Mouse (Mus musculus) heart, postnatal 14 days (tissue): Measurements from ENCODE around the gene Slc25a16. TPM values are rescaled to one million over a fixed set of nuclear protein-coding genes. Genes with fewer than 3 reads are reported as not detected.
A peak's percentile ranks its signal among the peaks of the same experiment; 100 is the strongest.
"Not testable (repeated sequence)": the region's sequence is repeated elsewhere in the genome, so short reads cannot be mapped to it uniquely, and the experiment has no call there.

ENCODE experiments used
- DNase-seq, 2 experiments: peaks; one replicate each; pipeline ENCODE4 v3.0.0; 2021 to 2022
- intact Hi-C: fragments of 180-260 bp; cut with DNase I; formaldehyde crosslinking; loops from one replicate; pipeline ENCODE4 v1.15.1; 2025
- total RNA-seq, 2 experiments: library from RNA; stranded (reverse); gene quantifications; 2 replicates each; pipeline ENCODE4 v1.2.3; 2021

Gene Slc25a16
- total RNA-seq, 2 experiments from 2014 or later: 21.9 to 22.3 TPM

- intact Hi-C loops: no loop called here
- no peak for DNase-seq
Measured at GRCm38 (mm10) chr10:62900144-62900543, 20.3 kb upstream of the Slc25a16 start.

- intact Hi-C loops: no loop called here
- DNase-seq: no peak
Measured at GRCm38 (mm10) chr10:62901826-62902225, 18.6 kb upstream of the Slc25a16 start.

- intact Hi-C loops: no loop called here
- no peak for DNase-seq
Measured at GRCm38 (mm10) chr10:62902829-62903228, 17.6 kb upstream of the Slc25a16 start.

GRCm38 (mm10) chr10:62906336-62906735 lies 14.1 kb upstream of the Slc25a16 start:
- no peak for DNase-seq
- intact Hi-C loops: no loop called here

- intact Hi-C loops, DNase-seq: not testable (repeated sequence)
Measured at GRCm38 (mm10) chr10:62908896-62909295, 11.5 kb upstream of the Slc25a16 start, which contains the start of gene Tet1. TSS of gene Tet1 (minus strand) at chr10:62908996.

GRCm38 (mm10) chr10:62911120-62911519 lies 9.3 kb upstream of the Slc25a16 start:
- intact Hi-C loops: no loop called here
- DNase-seq: no peak

GRCm38 (mm10) chr10:62918985-62919384 lies 1.4 kb upstream of the Slc25a16 start:
- intact Hi-C loops: no loop called here
- DNase-seq: no peak

GRCm38 (mm10) chr10:62920766-62921156 lies 328 bp downstream of the Slc25a16 start:
- DNase-seq: no peak
- intact Hi-C loops: no loop called here

- DNase-seq: no peak
- intact Hi-C loops: no loop called here
Measured at GRCm38 (mm10) chr10:62924096-62924635, 3.7 kb downstream of the Slc25a16 start.

- intact Hi-C loops: no loop called here
- DNase-seq: no peak
Measured at GRCm38 (mm10) chr10:62932381-62932780, 11.9 kb downstream of the Slc25a16 start.

GRCm38 (mm10) chr10:62944975-62945580 lies 24.6 kb downstream of the Slc25a16 start:
- intact Hi-C loops: no loop called here
- no peak for DNase-seq

- intact Hi-C loops: no loop called here
Measured at GRCm38 (mm10) chr10:62946738-62947471, 26.5 kb downstream of the Slc25a16 start, which contains the start of gene Dna2. TSS of gene Dna2 (plus strand) at chr10:62947026.

GRCm38 (mm10) chr10:62948551-62948950 lies 28.1 kb downstream of the Slc25a16 start:
- intact Hi-C loops: no loop called here

More at GRCm38 (mm10) chr10:62946738-62947471, 26.5 kb downstream of the Slc25a16 start, which contains the start of gene Dna2:
- DNase-seq: peak; percentile 80 to 86

GRCm38 (mm10) chr10:62963956-62964355 lies 43.5 kb downstream of the Slc25a16 start:
- intact Hi-C loops: no loop called here
- DNase-seq: no peak

More at GRCm38 (mm10) chr10:62948551-62948950, 28.1 kb downstream of the Slc25a16 start:
- DNase-seq: no peak

GRCm38 (mm10) chr10:62965796-62966195 lies 45.4 kb downstream of the Slc25a16 start:
- DNase-seq: no peak
- intact Hi-C loops: no loop called here

- intact Hi-C loops: no loop called here
- DNase-seq: no peak
Measured at GRCm38 (mm10) chr10:62966291-62966690, 45.9 kb downstream of the Slc25a16 start.

GRCm38 (mm10) chr10:62971821-62972220 lies 51.4 kb downstream of the Slc25a16 start:
- intact Hi-C loops: no loop called here
- DNase-seq: no peak

GRCm38 (mm10) chr10:62979667-62980038 lies 59.2 kb downstream of the Slc25a16 start:
- no peak for DNase-seq
- intact Hi-C loops: loop anchor here (10.0 kb wide), 1 partner anchor 85 kb away; the partner anchor contains the start of gene Pbld1

GRCm38 (mm10) chr10:62980039-62980954 lies 59.9 kb downstream of the Slc25a16 start, which contains the start of gene Rufy2:
TSS of gene Rufy2 (plus strand) at chr10:62980223.
- peak; percentile 89 to 93 for DNase-seq
- intact Hi-C loops: loop anchor here (10.0 kb wide), 1 partner anchor 85 kb away; the partner anchor contains the start of gene Pbld1

GRCm38 (mm10) chr10:62984072-62984471 lies 63.6 kb downstream of the Slc25a16 start:
- DNase-seq: no peak
- intact Hi-C loops: loop anchor here (10.0 kb wide), 1 partner anchor 81 kb away; the partner anchor contains the start of gene Pbld1
